Mouse (Mus musculus): ENCODE measurements at regions not wholly inside any gene's neighbourhood (a gene's known extent, or its start where the extent isn't known, plus 50 kb on each side); places are given as distances from the start of the nearest gene placed in this dataset.

DNA sequence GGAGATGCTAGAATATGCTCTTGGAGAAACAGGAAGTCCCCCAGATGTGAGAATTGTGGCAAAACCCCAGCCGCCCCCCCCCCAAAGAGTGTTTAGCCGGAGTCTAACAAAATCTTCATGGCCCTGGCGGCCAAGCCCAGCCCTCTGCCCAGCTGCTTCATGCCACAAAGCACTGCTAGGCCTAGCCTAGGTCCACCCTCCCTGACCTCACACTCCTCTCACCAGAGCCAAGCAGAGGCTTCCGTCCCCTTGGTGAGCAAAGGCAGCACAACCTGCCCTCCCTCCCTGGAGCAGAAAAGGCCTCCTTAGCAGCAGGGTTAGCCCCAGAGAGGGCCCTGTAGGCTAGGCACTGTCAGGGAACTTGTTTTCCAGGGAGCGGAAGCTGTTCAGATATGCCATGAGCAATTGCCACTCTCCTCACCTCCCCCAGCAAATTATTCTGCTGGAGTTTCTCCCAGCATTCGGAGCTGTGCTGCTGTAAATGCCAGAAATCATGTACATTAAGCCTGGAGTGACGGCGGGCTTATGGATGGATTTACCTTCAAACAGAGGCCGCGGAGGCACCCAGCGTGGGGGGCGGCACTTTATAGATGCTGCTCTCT lies 104.9 kb downstream of the H2al1j start:
- H3K27me3 ChIP-seq (replicated peaks): peaks cover 70% of the 10 kb centered on the region
- TF ChIP-seq FLI1 (IDR thresholded peaks at IDR 0.05; ENCODE audit: low read length): no peak

DNA sequence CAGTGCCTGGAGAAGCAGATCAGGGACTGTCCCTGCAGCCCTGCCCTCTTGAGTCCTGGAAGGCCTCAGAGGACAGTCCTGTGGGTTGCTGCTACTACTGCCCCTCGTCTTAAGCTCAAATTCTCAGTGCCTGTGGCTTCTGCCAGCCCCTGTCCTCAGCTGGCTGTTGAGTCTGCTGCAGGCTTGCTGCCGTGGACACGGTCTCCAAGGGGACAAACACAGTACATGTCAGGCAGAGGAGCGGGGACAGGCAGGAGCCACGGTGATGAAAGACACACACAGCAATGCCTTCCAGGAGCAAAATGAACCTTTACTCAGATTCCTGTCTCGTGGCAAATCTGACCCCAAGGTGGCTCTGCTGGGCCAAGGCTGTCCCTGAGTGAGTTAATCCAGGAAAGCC lies 107.7 kb downstream of the H2al1j start:
- Histone ChIP-seq H3K9me3 (0 out of 2 replicates have a peak, but pooled peaks cover 3% of the 10 kb centered on the region), H3K36me3 (replicated peaks; ENCODE audit: low read length) (no peaks in the 10 kb centered on the region), H3K4me1 (peaks cover 4% of the 10 kb centered on the region; the same call in 1 of the 2 replicates), H3K4me3 (replicated peaks) (no peak overlapping the region), H3K27me3 (replicated peaks) (peaks cover 60% of the 10 kb centered on the region)
- TF ChIP-seq FLI1 (IDR thresholded peaks at IDR 0.05; ENCODE audit: low read length) (no peak), GATA1 (IDR thresholded peaks at IDR 0.05; ENCODE audit: borderline replicate concordance, low read length) (no peak)

More for the DNA sequence above, 104.9 kb downstream of the H2al1j start:
- H3K36me3 ChIP-seq (replicated peaks; ENCODE audit: low read length): no peaks in the 10 kb centered on the region
- H3K4me3 ChIP-seq (replicated peaks): no peak overlapping the region
- H3K9me3 ChIP-seq: peaks cover 6% of the 10 kb centered on the region; the same call in 1 of the 2 replicates
- peaks cover 4% of the 10 kb centered on the region; the same call in 1 of the 2 replicates for H3K4me1 ChIP-seq

- H3K9me3 ChIP-seq: 0 out of 2 replicates have a peak, but pooled peaks cover 3% of the 10 kb centered on the region
- H3K27me3 ChIP-seq (replicated peaks): peaks cover 51% of the 10 kb centered on the region
- H3K36me3 ChIP-seq (replicated peaks; ENCODE audit: low read length): no peaks in the 10 kb centered on the region
- H3K4me1 ChIP-seq: peaks cover 4% of the 10 kb centered on the region; the same call in 1 of the 2 replicates
- TF ChIP-seq GATA1 (IDR thresholded peaks at IDR 0.05; ENCODE audit: borderline replicate concordance, low read length) (no peak), FLI1 (IDR thresholded peaks at IDR 0.05; ENCODE audit: low read length) (no peak)
- no peak overlapping the region for H3K4me3 ChIP-seq (replicated peaks)
Observed at GRCm38 (mm10) chrX:11437151-11437944, 109.7 kb downstream of the H2al1j start.

DNA sequence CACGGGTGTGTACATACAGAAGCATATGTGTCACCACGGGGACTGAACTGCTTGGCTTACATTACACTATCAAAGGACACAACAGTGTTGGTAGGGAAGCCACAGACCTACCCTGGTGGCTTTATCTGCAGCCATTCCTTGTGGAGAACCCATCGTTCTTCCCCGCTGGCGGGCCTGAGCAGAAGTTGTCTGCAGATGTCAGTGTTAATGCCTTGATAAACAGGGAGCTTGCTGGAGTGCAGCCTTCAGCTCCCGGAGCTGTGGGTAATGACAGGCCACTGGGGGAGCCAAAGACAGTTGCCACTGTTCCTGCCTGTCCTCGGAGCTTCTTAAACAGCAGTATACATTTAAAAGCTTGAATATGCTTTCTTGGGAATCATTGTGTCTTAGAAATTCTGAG lies 115.9 kb downstream of the H2al1j start:
- Histone ChIP-seq H3K4me3 (replicated peaks) (no peak overlapping the region), H3K27me3 (replicated peaks) (peaks cover 31% of the 10 kb centered on the region), H3K9me3 (no peaks in the 10 kb centered on the region), H3K36me3 (replicated peaks; ENCODE audit: low read length) (no peaks in the 10 kb centered on the region), H3K4me1 (peaks cover 23% of the 10 kb centered on the region)
- no peak for TF ChIP-seq FLI1 (IDR thresholded peaks at IDR 0.05; ENCODE audit: low read length)
- no peak for TF ChIP-seq GATA1 (IDR thresholded peaks at IDR 0.05; ENCODE audit: borderline replicate concordance, low read length)

DNA sequence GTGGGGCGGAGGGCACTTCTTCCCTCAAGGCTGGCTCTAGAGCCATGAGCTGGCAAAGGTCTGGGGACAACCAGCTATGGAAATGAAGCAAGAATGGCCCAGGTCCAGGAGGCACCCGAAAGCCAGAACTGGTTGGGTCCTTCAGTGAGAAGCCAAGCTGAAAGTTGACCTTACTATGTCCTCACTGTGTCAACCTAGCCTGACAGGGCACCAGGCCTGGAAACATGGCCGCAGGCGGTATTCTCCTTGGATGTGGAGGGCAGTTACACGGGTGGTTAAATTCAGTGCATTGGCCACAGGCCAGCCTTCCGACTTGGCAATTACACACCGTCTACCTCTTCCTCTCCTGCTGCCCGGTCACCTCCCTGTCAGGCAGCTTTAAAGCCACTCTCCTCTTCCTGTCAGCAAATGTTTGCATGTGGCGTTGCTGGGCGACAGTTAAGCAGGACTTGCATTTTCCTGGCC lies 116.7 kb downstream of the H2al1j start:
- TF ChIP-seq FLI1 (IDR thresholded peaks at IDR 0.05; ENCODE audit: low read length): no peak
- no peak for TF ChIP-seq GATA1 (IDR thresholded peaks at IDR 0.05; ENCODE audit: borderline replicate concordance, low read length)
- Histone ChIP-seq H3K4me3 (replicated peaks) (no peak overlapping the region), H3K4me1 (peaks cover 23% of the 10 kb centered on the region), H3K9me3 (no peaks in the 10 kb centered on the region), H3K27me3 (replicated peaks) (peaks cover 32% of the 10 kb centered on the region), H3K36me3 (replicated peaks; ENCODE audit: low read length) (no peaks in the 10 kb centered on the region)

DNA sequence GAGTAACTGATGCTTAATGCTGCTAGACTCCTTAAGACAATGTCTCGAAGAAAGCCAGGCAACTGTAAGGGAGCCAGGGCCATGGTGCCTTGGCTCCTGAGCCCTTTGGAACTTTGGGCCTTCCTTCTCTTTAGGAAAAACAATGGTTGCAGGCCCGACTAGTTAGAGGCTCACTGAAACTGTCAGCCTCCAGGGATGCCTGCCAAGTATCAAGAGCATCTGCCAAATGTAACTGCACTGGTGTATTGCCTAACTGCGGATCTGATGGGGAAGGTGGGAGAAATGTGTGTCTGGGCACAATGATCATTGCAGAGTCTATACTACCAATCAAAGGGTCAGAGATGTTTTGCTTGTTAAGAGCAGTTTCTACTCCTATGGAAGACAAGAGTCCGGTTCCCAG lies 121.1 kb downstream of the H2al1j start:
- no peaks in the 10 kb centered on the region for H3K36me3 ChIP-seq (replicated peaks; ENCODE audit: low read length)
- H3K4me3 ChIP-seq (replicated peaks): no peak overlapping the region
- no peaks in the 10 kb centered on the region for H3K9me3 ChIP-seq
- no peak for TF ChIP-seq GATA1 (IDR thresholded peaks at IDR 0.05; ENCODE audit: borderline replicate concordance, low read length)
- TF ChIP-seq FLI1 (IDR thresholded peaks at IDR 0.05; ENCODE audit: low read length): no peak
- H3K4me1 ChIP-seq: peaks cover 23% of the 10 kb centered on the region
- peaks cover 29% of the 10 kb centered on the region for H3K27me3 ChIP-seq (replicated peaks)

GRCm38 (mm10) chrX:11458521-11458920 lies 130.9 kb downstream of the H2al1j start:
- Histone ChIP-seq H3K9me3 (no peaks in the 10 kb centered on the region), H3K27me3 (replicated peaks) (peaks cover 36% of the 10 kb centered on the region), H3K36me3 (replicated peaks; ENCODE audit: low read length) (no peaks in the 10 kb centered on the region), H3K4me3 (replicated peaks) (no peak overlapping the region), H3K4me1 (no peaks in the 10 kb centered on the region)
- TF ChIP-seq FLI1 (IDR thresholded peaks at IDR 0.05; ENCODE audit: low read length) (no peak), GATA1 (IDR thresholded peaks at IDR 0.05; ENCODE audit: borderline replicate concordance, low read length) (no peak)

DNA sequence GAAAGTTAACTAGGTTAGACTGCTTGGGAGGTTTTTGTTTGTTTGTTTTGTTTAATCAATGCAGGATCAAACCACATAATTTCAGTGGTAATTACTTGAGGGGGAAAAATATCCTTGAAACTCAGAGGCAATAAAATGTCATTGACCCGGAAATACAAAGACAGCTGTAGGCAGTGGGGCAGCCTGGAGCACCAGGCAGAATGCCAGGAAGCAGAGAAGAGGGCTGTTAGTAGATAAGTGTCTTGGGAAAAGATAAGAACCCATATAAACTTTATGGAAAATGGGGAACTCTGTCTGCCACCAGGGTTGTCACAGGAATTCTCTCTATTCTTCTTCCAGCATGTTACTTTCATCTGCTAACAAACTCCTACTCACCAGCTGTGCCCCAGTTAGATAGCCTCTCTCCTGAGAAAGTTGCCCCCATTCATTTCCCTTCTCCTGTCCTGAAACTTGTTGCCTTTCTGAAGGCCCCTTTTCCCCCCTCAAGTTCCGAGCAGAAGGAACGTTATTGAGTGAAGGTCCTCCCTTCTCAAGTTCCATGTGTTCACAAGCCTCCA lies 136.4 kb downstream of the H2al1j start:
- TF ChIP-seq FLI1 (IDR thresholded peaks at IDR 0.05; ENCODE audit: low read length): no peak
- no peak overlapping the region for H3K4me3 ChIP-seq (replicated peaks)
- H3K36me3 ChIP-seq (replicated peaks; ENCODE audit: low read length): no peaks in the 10 kb centered on the region
- H3K9me3 ChIP-seq: 0 out of 2 replicates have a peak, but pooled peaks cover 3% of the 10 kb centered on the region
- H3K27me3 ChIP-seq (replicated peaks): peaks cover 30% of the 10 kb centered on the region
- H3K4me1 ChIP-seq: no peaks in the 10 kb centered on the region

- Histone ChIP-seq H3K4me1 (no peaks in the 10 kb centered on the region), H3K4me3 (replicated peaks) (no peak overlapping the region), H3K36me3 (replicated peaks; ENCODE audit: low read length) (no peaks in the 10 kb centered on the region), H3K9me3 (0 out of 2 replicates have a peak, but pooled peaks cover 3% of the 10 kb centered on the region), H3K27me3 (replicated peaks) (peaks cover 32% of the 10 kb centered on the region)
- TF ChIP-seq GATA1 (IDR thresholded peaks at IDR 0.05; ENCODE audit: borderline replicate concordance, low read length) (no peak), FLI1 (IDR thresholded peaks at IDR 0.05; ENCODE audit: low read length) (no peak)
Observed at GRCm38 (mm10) chrX:11466191-11466590, 138.6 kb downstream of the H2al1j start.
